Mouse (Mus musculus) cerebral cortex, adult 2 months (tissue): ENCODE measurements around the gene Ino80e.

ENCODE experiments used
- WGBS: fragments of 180-500 bp; shearing (Covaris S2); methylation state at CpG from one replicate; pipeline ENCODE4 v1.1.7; 2018; 5-methylcytosine and 5-hydroxymethylcytosine counted together

Ino80e gene

DNA sequence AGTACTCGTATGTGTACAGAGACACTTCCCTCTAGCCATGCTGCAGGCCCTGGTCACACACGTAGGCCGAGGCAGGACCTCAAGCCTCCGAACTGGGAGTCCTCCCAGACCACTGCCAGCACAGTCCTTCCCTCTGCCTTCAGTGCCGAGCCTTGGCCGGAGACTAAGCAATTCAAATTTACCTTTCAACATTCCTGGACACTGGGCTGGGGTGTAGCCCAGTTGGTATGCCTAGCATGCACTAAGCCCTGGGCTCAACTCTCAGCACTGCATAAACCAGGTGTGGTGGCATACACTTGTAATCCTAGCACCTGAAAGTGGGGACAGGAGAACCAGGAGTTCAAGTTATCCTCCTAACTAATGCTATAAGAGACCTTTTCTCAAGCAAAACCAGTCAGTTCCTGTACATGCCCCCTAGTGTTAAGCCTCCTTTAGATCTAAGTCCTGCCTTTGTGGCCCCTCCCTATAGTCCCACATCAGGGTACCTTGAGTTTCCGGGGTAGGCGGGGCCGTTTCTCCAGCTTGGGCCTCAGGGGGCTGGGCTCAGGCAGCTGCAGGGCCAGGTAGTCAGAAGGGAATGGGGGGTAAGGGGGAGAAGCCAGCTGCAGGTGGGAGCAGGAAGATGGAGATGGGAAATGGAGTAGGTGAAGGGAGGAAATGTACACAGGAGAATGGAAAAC is 5.3 kb downstream of the Ino80e start:
- 79% methylated on average over 9 of the region's 9 CpGs for WGBS

DNA sequence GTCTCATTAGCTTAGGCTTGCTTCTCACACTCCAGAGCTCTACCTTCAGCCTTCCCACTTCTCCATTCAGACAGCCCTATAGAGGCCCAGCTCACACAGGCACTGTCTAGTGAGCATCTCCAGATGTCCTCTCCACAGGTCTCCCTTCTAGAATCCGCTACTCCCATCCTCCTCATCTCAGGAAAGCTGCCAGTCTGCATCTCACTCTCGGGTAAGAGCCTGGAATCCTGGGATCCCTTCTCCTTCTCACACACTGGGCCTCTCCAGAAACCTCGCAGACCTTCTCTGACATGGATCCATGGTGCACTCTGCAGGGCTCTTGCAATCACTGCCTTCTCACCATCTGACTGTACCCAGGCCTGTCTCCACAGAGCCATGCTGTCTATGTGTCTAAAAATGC is 6.5 kb downstream of the Ino80e start:
- WGBS = 48% methylated on average over 3 of the region's 3 CpGs

DNA sequence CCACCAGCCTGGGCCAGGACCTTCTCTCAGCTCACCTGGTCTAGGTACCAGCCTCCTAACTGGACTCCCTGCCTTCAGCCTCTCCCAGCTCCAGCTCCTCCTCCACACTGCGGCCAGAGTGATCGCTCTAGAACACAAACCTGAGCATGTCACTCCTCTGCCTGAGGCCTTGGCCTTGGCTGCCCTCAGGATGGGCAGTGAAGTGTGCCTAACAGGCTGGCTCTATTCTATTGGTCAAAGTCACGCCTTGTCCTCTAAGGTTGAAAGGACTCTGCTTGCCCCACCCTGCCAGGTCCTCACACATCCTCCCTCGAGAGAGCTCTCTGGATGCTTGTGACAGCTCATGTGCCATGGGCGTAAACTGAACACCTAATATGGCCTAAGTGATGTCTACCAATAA is 8.7 kb downstream of the Ino80e start:
- 86% methylated on average over 5 of the region's 5 CpGs for WGBS

DNA sequence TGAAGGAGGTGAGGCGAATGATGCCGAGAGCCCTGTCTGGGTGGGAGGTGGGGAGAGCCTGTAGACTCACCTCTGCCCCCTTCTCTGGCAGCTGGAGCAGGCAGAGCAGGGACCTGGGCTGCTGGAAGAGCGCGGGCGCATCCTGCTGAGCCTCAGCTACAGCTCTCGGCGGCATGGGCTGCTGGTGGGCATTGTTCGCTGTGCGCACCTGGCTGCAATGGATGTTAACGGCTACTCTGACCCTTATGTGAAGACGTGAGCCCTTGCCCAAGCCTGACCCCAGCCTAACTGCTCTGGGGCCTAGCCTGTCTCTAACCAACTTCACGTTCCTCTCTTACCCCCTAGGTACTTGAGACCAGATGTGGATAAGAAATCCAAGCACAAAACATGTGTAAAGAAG is 11.0 kb downstream of the Ino80e start:
- WGBS = 60% methylated on average over 12 of the region's 12 CpGs

DNA sequence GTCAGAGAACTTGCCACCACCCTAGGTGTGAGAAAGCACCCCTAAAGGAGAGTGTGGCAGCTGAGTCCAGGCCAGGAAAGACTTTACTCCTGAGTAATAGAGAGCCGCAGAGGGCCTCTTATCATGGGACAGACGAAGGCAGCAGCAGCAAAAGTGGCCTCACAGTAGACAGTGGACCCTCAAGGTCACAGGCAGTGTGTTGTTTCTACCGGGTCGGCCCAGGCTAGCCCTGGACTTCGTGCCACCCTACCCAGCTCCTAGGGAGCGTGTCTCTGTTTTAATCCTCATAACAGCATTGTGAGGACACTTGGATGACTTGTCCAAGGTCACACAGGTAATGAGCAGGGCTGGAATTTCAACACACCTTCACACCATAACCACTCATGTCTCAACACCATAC is 12.0 kb downstream of the Ino80e start:
- 86% methylated on average over 6 of the region's 6 CpGs for WGBS

DNA sequence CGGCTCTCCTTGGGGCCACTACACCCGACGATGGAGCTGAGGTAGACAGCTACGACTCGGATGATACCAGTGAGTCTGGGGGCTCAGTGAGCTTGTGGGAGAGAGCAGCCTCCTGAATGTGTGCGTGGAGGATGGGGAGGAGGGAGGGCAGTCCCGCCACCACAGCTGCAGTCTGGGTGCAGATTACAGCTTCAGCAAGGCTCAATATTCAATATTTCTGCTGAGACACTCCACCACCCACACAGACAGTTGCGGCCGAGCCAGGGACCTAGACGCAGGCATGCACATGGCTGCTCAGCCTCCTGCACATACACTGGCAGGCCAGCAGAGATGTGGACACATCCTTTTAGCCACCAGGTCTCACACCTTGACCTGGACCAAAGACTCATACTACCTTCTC is 13.4 kb downstream of the Ino80e start:
- WGBS = 17% methylated on average over 10 of the region's 10 CpGs

DNA sequence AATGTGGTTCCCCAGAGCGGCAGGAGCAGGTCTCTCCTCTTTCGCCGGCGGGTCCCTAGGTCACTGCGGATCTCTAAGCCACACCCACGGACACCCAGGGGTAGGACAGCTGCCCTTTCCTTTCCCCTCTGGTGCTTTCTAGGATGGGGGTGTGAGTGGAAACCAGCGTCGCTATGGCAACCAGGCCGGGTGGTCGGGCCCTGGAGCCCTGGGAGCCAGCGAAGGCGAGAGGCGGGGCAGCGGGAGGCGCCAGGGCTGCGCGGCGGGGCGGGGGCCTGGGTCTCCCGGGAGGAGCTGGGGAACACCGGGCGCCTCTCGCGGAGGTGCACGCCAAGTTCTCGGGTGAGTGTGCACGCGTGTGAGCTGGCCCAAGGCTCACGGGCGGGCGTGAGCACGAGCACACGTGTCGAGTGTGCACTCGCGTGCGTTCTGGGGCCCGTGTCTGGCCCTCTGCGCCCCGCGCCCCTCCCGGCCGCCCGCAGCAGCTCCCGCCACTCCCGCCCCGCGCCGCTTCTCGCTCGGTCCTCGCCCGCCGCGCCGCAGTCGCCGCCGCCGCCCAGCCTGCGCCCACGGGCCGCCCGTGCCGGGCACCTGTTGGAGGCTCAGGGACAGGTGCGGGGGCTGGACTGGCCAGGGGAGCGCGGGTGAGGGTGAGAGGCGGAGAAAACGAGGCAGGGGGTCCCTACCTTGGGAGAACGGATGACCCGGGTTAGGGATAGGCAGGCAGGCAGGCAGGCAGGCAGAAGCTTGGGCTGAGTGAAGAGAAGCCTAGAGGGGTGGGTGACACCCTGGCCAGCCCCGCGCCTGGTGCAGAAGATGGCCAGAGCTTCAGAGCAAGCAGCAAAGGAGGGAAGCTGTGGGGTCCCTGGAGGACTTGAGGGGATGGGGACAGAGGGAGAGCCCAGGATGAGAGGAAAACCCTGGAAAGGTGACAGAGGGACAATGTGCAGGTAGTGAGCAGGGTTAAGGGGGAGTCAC is 14.5 kb downstream of the Ino80e start:
- WGBS = 1% methylated on average over 64 of the region's 74 CpGs

DNA sequence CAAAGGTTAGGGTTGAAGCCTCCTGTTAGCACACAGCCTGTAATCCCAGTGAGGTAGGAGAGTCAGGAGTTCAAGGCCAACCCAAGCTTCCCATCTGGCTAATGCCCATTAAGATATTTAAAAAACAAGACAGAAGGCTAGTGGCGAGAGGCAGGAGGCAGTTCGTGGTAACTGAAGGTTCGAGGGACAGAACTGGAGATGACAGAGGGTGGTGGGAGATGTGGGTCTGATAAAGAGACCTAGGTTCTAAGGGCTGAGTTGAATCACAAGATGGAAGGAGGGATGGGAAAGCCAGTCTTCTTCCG is 15.1 kb downstream of the Ino80e start, which contains the start of gene Doc2a:
Gene Doc2a, plus strand, starts transcription at position 301 of the 305 bp plus-strand sequence.
- WGBS = 42% methylated on average over 4 of the region's 4 CpGs

DNA sequence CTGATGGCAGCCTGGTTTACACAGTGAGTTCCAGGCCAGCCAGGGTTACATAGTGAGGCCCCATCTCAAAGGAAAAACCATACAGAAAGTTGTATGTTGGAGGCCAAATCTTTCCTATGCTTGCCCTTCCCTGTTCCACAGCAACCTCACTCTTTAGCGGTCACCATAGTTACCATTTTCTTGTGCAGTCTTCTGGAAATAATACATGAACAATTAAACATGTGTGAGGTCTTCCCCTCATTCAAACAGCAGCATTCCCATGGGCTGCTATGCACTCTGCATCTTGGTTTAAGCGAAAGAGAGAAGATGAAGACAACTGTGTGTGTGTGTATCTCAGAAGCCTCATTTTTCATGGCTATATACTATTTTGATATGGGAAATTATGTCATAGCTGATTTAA is 16.7 kb downstream of the Ino80e start:
- WGBS = 66% methylated on average over 2 of the region's 2 CpGs

DNA sequence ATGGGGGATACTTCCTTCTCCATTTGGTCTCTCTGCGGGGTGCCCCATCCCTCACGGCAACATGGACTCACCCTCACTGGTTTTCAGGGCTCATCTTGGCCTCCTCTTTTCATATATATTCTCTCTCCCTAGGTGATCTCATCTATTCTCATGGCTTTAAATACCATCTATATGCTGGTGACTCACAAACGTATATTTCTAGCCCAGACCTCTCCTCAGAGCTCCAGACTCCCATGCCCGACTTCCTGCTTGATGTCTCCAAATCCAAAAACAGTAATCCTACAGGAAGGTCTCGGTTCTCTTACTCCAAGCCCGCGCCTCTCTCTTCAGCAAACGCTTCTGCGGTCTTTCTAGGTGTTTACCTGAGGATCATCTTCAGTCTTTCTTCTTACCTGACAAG is 18.9 kb downstream of the Ino80e start:
- 58% methylated on average over 9 of the region's 9 CpGs for WGBS

DNA sequence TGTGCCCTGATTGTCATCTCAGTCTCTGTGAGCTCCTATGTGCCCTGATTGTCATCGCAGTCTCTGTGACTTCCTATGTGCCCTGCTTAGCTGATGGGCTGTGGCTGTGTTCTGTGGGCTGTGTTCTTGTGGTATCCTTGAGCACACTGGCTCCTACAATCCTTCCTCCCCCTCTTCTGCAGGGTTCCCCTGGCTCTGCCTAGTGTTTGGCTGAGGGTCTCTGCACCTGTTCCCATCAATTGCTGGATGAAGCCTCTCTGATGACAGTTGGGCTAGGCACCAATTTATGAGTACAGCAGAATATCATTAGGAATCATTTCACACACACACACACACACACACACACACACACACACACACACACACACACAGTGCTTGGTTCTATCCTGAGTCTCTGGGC is 28.9 kb downstream of the Ino80e start:
- WGBS = 97% methylated on average over 1 of the region's 1 CpGs

DNA sequence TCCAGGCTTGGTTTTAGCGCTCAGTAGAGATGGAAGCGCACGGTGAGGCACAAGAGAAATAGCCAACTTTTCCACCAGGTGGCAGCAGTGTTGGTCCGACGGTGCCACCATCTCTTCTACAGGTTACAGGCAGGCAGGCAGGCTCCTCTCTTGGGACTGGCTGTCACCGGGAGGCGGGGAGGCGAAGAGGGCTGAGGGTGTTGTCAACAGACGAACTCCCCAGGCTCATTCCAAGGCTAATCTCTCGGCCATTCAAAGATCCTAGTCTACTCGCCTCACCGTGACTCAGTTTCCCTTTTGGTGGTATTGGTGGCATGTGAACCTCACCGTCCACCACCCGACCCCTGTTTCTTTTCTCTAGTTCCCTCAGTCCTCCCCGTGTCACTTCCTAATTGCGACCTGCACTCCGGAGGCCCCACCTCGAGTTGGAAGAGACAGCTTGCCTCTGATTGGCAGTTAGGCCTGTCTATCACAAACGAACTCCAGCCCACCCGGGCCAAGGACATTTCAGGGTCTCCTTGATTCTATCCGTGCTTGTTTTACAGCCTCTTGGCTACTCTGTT is 30.1 kb downstream of the Ino80e start:
- 1% methylated on average over 21 of the region's 21 CpGs for WGBS

DNA sequence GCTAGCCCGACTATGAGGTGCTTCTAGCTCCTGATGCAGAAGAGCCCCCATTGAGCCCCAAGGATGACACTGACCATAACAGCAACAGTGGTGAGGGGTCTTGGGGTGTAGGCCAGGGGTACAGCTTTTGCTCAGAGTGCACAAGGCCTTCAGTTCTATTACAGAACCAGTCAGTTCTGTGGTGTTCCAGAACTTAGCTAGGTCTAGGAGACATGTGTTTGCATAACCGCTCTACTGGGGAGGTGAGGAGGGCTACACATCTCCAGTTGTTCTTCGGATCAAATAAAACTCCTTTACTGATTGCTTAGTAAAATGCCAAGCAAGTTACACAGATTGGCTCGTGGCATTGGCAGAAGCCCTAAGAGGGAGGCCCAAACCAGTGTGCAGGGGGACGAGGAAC is 30.6 kb downstream of the Ino80e start, which contains the start of gene 4930451I11Rik:
Gene 4930451I11Rik, minus strand, starts transcription at position 101 of the 400 bp plus-strand sequence.
- WGBS = 36% methylated on average over 5 of the region's 5 CpGs

DNA sequence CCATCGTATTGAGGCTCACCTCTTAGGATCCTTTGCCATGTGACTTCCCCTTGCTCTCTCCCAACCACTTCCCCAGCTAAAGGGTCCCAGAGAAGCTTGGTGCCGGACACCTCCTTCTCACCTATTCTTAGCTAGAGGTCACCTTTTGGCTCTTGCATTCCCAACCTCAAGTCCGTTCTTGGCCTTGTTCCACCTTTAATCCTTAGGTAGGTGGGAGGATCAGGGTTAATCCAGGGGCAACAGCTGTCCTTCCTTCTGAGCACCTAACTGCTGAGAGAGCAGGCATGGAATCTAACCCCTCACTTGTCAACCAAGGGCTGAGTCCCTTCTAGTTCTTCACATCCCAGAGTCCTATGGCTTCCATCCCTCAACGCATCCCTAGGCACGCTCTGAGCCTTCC is 36.2 kb downstream of the Ino80e start:
- 76% methylated on average over 5 of the region's 5 CpGs for WGBS

DNA sequence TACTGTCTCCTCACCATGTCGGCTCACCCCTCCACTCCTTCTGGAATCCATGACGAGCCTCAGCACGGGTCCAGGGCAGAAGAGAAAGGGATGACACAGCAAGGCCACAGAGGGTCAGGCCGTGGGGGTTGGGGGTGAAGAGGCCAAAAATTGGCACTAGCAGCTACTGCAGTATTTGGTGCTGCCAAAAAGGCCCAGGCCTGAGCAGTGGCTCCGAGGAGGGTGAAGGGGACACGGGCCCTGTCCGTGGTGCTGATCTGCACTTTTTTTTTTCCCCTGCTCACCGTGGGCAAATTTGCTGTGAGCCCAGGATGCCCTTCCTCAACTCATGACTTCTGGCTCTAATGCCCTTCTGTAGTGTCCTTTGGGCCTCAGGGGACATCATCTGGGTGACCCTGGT is 36.8 kb downstream of the Ino80e start:
- WGBS = 37% methylated on average over 8 of the region's 8 CpGs

DNA sequence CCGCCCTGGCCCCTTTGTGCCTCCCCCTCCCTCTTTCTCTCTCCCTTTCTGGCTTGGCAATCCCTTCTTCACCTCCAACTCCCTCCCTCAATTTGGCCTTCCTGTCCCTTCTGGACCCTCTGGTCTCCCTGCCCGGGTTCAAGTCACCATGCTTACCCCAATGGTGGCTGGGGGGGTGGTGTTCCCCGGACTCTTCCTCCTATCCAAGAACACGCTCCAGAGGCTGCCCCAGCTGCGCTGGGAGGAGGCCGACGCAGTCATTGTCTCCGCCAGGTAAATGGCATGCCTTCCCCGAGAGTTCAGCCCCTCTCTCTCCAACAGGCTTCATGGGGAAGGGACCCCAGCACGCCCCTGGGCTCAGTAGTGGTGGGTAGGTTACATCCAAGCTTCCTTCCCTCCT is 38.2 kb downstream of the Ino80e start:
- WGBS = 21% methylated on average over 10 of the region's 10 CpGs

DNA sequence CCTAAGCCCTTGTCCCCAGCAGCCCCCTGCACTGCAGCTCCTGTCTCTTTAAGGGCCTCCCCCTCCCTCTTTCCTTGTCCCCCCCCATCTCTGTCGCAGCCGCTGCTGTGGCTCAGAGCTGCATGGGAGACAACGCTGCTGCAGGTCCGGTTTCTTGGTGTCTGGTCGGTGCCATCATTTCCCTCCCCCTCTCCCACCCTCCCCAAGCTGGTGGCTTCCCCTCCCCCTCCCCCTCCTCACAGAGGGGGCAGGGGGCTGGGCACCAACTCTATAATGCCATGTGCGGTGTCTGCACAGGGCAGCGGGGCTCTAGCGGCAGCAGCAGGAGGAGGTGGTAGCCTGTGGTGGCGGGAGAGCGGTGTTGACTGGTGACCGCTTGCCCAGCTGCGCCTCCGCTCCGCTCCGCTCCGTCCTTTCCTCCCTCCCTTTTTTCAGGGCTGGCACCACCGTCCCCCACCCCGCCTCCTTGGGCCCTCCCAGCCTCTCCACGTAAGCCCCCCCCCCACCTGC is 38.9 kb downstream of the Ino80e start:
- 1% methylated on average over 11 of the region's 19 CpGs for WGBS

DNA sequence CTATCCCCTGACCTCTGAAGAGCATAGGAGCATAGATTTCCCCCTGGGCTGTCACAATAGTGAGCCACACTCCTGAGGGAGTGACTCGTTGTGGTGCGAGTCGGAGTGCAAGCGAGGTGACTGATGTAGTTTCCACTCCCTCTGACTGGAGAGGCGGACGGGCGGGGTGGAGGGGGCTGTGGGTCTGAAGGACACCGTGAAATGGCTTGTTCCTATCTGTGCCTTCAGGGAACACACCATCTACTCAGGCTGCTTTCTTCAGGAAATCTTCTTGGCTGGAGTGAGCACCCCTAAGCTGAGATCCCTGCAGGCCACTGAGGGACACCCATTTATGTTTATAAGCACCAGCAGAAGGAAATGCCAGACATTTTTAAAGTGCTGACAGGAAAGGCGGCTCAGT is 39.4 kb downstream of the Ino80e start:
- WGBS = 26% methylated on average over 9 of the region's 9 CpGs

DNA sequence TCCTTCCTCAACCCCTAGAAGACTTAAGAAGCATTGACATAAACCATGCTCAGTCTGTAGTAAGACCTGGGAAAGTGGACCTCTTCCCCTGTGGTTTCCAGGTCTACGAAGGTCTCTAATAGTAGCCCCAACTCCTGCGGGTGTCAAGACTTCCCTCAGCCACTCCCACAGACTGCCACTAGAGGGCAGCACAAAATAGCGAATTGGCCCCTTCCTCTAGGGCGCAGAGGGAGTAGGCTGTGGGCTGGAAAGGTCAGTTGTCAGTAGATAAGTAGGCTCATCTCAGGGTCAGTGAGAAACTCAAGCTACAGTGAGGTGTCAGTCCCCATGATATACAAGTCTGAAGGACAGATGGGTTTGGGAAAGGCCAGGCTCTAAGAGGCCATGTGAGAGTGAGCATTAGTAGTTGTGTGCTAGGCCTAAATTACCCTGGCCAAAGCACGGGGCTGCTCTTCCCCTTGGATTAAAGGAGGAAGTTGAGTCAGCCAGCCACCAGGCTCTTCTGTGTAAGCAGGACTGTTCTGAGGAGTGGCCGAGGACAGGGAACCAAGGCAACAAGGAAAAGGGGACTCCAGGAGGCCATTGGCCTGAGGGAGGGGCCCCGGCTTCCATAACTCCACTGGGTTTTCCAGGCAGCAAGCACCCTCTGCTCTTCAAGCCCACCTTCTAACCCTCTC is 40.2 kb downstream of the Ino80e start:
- 23% methylated on average over 7 of the region's 7 CpGs for WGBS

DNA sequence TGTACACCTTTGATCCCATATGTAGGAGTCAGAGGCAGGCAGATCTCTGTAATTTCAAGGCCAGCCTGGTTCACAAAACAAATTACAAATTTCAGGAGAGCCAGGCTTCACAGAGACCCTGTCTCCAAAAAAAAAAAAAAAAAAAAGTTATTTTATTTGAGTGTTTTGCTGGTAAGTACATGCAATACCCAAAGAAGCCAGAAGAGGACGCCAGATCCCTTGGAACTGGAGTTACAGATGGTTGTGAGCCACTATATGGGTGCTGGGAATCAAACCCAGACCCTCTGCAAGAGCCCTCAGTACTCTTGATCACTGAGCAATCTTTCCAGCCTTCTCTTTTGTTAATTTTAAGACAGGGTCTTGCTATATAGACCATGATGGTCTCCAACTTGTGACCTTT is 43.4 kb downstream of the Ino80e start:
- WGBS = 35% methylated on average over 1 of the region's 1 CpGs

DNA sequence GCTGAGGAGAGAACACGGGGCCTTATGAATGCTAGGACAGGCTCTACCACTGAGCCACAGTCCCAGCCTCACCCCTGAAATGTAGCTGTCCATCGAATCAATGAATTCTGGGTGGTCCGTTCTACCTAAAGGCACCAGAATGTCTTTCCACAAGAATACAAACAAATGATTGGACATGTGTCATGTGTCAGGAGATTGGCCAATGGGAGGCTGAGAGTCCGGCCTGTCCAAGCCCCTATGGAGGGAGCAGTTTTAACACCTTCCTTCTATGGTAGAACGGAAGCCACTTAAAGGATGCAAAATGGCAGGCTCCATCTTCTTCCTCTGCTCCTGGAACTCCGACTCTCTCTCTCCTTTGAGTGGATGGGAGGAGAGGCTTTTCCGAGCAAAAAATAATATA is 44.6 kb downstream of the Ino80e start:
- 87% methylated on average over 7 of the region's 7 CpGs for WGBS

DNA sequence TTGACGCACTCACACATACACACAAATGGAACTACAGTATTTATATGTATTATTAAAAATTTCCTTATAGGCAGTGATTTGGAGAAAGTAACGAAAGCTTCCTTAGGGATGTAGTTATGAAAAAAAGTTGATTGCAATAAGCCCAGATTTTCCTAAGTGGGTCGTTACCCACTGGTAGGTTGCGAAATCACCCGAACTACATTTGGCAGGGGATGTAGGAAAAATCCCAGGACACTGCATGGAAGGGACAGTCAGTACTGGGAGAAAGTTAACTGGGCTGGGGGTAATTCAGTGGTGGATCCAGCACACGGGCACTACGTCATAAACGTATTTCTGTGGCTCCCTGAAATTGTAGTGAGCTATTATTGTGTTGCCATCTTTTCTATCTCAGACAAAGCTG is 45.7 kb downstream of the Ino80e start:
- 83% methylated on average over 8 of the region's 8 CpGs for WGBS
